Mouse (Mus musculus): ENCODE data around the gene Pls3.

Gene Pls3

DNA sequence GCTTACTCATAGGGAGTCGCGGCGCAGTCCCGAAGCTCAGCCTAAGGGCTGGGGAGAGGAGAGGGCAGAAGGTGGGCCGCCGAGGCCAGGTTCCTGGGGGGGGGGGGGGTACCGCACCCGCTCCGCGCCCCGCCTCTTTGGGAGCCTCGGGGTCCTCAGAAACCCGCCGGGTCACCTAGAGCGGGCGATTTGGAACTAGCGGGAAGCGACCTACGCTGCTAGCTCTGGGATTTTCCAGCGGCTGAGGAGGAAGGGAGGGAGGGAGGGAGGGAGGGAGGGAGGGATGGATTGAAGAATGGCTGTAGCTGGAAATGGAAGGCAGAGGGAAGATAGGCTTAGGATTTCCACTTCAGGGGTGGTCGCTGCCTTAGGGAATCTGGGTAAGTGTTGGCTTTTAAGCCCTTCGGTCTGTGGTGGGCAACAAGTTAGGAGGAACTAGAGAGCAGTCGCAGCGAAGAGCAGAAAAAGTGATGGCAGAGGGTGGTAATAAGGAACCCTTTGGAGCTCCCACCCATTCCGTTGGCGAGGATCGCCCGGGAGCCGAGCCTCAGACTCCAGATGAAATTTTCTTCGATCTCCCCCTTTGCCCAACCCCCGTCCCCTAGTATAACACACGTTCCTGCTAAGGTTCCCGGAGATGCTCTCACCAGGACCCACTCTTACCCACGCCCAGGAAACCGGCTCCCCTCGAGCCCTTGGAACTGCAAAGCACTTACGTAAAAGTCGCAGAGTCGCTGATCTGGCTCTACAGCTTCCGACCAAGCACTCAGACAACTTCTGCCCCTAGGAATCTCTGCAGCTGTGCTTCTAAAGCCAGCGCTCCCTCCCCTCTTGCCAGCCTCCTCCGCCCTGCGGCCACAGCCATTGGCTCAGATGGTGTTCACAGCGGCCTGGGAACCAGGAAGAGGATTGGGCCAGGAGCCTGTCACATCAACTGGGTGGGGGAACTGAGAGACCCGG lies at the start of gene Pls3:
Gene Pls3, minus strand, starts transcription at position 851 of the 960 bp plus-strand sequence.
- peak; percentile 68 for DNase-seq

GRCm38 (mm10) chrX:75895716-75896115 lies 20.7 kb upstream of the Pls3 start:
- DNase-seq = no peak

DNA sequence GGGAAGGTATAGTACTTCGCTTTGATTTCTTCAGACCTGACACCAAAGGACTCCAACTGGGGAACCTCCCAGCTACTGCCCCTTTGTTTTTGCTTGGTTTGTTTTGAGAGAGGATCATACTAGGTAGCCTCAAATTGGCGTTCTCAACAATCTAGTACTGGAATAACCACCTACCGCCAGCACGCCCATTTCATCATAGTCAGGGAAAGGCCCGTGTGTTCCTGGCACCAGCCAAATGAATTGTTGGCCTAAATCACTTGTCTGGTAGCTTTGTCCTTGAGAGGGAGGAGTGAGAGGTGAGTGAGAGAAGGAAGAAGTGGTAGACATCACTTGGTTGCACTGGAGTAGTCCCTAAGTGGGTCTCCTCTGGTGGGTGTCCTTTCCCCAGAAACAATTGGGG lies 584 bp upstream of the Pls3 start:
- DNase-seq = peak; percentile 5

GRCm38 (mm10) chrX:75873813-75874212 lies 1.2 kb downstream of the Pls3 start:
- peak; percentile 20 for DNase-seq

DNA sequence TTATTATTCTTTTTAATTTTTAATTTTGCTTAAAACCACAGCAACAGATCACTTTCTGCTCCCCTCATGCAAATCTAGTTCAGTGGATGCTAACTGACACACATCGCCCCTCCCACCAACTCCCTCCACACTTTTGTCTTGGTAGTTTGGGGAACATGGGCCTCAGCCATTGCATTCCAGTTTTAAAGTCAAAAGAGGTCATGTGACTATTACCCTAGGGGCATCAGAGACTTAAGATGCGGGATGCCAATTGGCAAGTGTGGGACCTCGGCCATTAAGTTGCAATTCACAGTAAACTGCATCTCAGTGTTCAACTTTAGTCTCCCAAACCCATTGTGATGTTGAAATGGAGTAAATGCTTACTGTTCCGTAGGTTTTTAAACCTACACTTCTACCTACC lies 1.7 kb downstream of the Pls3 start:
- no peak for DNase-seq

DNA sequence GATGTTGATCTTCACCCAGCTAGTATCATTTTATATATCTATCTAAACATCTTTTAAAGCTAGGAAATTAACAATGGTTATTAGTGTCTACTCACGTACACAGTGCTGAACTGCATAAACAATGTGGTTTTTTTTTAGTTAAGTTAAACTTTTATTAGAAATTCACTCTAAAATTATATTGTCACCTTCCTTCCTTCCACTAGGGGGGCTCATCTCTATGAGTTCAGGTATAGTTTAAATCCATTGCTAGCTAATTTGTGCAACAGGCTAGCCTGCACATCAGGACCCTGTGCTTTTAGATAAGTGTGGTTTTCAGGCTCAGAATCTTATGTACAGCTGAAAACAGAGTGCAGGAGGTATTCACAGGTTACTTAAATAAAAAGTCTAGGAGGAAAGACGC lies 3.1 kb downstream of the Pls3 start:
- no peak for DNase-seq

- no peak for DNase-seq
Observed at GRCm38 (mm10) chrX:75861715-75862114, 13.3 kb downstream of the Pls3 start.

DNA sequence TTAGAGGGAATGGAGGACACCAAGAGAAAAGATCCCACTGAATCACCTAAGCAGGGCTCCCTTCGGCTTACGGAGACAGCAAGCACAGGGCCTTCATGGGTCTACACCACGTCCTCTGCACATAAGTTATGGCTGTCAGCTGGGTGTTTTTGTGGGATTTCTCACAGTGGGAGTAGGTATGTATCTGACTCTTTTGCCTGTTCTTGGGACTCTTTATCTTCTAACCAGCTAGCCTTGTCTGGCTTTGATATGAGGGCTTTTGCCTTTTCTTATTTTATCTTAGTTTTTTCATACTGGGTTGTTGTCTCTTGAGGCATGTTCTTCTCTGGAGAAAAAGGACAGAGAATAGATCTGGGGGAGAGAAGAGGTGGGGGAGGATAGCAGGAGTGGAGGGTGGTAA lies 20.7 kb downstream of the Pls3 start:
- DNase-seq = no peak

- no peak for DNase-seq
Observed at GRCm38 (mm10) chrX:75844290-75844689, 30.7 kb downstream of the Pls3 start.

- no peak for DNase-seq
Observed at GRCm38 (mm10) chrX:75842835-75843234, 32.1 kb downstream of the Pls3 start.

DNA sequence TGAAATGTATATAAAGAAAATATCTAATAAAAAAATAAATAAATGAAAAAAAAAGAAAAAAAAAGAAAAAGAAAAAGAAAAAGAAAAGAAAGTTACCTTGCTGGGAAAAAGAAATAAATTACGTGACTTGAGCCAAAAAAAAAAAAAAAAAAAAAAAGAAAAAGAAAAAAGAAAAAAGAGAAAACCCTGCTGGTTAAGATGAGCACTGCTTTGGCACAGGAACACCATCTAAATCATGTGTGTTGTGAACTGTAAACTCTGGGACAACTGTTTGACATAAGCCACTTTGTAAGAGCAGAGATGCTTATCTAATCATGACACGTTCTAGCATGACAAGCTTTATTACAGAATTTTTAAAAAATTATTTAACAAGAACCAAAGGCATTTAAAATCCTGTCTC lies 32.9 kb downstream of the Pls3 start:
- DNase-seq = no peak

DNA sequence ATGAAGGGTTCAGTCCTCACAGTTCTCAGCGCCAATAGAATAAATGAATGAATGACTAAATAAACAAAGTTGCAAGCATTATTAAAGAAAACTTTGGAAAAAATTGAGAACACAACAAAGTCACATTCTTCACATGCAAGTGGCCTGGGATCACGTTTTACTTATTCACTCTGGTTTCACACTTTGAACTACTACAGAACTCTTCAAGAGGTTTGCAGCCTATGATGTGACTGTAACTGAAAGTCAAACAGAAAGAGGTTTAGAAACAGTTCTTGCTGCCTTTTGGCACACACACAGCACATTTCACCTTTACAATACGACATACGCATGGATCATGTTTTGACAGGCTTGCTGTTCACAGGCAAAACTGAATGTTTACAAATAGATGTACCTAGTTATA lies 34.7 kb downstream of the Pls3 start:
- DNase-seq = no peak

DNA sequence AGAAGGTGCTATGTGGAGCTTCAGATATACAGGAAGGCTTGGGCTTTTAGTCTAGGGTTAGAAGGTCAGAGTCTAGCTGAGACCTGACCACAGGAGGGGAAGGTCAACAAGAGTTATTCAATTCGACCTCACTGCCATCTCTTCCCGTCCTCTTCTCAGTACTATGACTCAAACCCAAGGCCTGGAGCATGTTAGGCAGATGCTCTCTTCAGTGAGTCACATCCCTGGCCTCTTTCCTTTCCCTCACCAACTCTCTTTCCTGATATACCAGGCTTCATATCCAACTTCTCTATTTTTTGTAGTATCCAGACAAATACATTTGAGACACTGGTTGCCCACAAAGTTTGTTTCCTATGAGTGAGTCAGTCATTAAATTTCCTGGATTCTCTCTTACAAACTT lies 40.1 kb downstream of the Pls3 start:
- DNase-seq = no peak

DNA sequence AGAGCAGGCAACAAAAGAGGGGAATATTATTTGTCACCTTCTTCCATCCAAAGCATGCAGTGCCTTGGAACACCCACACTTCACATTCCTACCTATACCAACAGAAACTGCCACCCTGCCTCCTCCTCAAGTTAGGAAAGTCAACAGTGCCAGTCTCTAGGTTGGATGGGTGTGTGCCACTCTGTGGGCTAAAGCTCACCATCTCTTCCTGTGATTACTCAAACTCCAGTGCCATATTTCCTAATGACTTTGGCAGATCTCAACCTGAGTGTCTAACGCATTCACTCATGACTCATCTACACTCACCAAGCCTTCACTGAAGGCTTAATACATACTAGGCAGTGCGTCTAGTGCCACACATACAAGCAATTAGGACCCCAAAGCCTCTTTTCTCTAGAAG lies 40.7 kb downstream of the Pls3 start:
- no peak for DNase-seq

GRCm38 (mm10) chrX:75833006-75833641 lies 41.9 kb downstream of the Pls3 start:
- DNase-seq = no peak

- DNase-seq = no peak
Observed at GRCm38 (mm10) chrX:75829867-75830255, 45.1 kb downstream of the Pls3 start.

DNA sequence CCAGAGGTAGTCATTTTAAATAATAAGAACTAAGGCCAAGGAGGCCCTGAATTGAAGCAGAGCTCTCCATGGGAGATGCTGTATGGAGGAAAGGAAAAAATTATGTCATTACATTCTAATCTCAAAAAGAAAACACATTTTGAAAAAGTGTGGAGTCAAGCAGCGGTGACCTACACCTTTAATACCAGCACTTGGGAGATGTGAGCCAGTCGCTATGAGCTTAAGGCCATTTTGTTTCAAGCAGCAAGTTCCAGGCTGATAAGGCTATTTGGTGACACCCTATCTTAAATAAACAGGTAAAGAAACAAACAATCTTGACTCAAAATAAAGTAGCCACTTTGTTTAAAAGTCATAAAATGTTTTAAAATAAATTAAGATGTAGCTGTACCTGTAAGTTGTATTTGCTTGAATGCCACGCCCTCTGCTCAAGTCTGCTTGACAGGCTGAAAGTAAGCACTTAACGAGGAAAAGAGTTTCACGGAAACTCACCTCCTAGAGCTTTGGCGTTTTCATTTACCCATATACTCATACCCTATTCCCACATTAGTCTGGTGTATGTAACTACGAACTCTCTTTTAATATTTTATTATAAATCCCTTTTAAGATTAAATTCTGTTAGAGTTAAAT lies 45.6 kb downstream of the Pls3 start:
- DNase-seq = no peak

DNA sequence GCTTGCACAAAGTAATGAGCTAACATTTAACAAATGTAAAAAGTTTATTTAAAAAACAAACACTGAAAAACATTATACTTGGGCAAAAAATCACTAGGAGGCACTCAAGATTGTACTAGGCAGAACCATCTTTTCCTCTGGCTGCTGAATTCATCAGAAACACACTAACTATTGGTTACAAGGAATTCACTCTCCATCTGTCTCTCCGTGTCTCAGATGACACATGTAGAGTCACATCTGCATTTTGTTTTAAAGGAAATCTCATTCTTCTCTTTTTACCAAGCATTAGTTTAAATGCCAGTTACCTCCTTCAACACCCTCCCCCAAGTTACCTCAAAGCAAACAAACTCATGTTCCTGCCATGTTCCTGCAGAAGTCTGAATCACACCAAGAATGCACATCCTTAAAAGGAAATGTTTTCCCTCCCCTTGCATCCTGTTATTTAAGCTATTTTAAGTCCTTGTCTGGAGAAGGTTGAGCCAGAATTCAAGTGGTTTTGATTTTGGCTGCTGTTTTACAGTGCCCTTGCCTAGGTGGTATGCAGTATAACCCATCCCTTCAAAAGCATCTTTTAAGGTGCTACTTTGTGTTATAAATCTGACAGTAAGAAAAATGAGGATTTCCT lies 56.2 kb downstream of the Pls3 start:
- no peak for DNase-seq

GRCm38 (mm10) chrX:75814958-75815357 lies 60.0 kb downstream of the Pls3 start:
- no peak for DNase-seq

DNA sequence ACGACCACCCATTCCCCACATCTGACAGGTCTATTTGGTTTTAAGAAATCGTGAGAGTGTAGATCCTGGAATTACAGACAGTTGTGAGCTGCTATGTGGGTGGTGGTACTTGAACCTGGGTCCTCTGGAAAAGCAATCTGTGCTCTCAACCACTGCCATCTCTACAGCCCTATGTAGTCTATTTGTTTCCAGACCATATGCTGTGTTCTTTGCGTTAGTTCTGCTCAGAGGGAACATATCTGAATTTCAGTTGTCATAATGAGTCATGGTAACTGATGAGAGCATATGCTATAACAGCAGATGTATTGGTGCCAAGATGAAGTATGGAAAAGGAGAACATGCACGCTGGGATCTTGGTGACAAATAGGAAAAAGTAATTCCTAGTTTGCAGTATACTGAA lies 60.9 kb downstream of the Pls3 start:
- DNase-seq = no peak

DNA sequence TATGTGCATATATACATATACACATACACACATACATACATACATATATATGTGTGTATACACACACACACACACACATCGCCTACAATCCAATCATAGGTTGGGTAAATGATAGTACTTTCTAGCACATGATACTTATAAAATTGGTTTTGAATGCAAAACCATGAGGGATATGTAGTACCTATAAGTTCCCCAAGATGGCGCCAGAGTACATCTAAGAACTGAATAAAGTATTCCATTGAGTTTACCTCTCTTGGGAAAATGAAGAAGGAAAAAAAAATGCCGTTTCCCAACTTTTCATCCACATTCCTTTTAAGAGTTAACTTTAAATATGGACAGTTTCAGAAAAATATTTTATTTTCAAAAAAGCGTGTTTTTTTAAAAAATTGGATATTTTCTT lies 78.4 kb downstream of the Pls3 start:
- DNase-seq = peak; percentile 48

GRCm38 (mm10) chrX:75779796-75780195 lies 95.2 kb downstream of the Pls3 start:
- no peak for DNase-seq

DNA sequence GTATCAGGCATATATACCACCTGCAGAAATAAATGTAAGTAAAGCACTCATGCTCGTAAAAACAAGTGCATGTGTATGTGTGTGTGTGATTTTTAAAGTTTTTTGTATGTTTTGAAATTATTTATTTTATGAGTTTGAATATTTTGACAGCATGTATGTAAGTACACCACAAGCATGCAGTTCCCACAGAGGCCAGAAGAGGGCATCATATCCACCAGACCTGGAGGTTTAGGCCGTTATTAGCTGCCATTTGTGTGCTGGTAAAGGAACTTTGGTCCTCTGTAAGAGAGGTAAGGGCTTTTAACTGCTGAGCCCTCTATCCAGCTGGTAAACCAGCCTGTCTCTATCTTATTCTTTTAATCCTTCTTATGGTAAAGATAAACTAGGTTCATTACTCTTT lies 97.5 kb downstream of the Pls3 start:
- no peak for DNase-seq
